Mouse (Mus musculus): Measurements from ENCODE around the gene Nbas.

Nbas gene

GRCm38 (mm10) chr12:13268826-13269449 is at the start of gene Nbas:
TSS of gene Nbas (plus strand) at chr12:13269133.
- ATAC-seq (ENCODE audit: low TSS enrichment), result peak; percentile 94

GRCm38 (mm10) chr12:13242453-13242852 is 26.5 kb upstream of the Nbas start:
- ATAC-seq (ENCODE audit: low TSS enrichment), result no peak

DNA sequence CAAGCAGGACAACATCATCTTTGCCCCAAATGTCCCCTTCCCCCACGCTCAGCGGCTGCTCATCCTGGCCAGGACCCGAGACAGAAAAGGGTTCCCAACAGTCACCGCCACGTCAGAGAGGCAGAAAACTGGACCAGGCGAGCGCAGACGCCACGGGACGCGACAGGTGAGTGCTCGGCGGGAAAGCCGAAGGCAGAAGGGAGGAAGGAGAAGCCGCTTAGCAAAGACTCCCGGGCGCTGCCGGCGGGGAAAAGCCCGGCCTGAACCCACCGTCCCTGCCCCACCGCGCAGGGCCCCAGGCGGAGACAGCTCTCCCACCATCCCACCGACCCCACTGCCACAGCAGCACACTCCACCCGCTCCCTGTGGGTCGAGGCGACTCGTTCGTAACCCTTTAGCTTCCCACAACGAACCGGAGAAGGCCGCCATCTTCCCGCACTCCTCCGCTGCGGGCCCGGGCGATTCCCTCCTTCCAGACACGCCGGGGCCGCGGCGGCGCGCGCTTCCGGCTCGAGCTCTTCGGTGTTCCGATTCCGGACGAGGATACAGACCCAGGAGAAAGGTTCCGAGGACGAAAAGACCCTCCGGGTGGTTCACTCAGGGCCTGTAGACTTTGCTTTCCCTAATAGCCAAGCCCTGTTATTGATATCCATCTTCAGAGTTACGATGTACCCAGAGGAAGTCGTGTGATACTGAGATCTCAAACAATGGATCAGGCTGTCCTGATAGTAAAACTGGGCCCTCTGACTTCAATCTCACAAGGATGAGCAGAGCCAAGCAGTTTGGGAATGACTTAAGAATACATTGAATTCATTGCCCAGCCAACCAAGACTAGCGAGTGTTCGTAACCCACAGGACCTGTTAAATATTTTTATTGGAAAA is 20.0 kb upstream of the Nbas start, which contains the start of gene Ddx1:
Ddx1 (minus strand) TSS at position 523 of the 882 bp plus-strand sequence.
- peak; percentile 96 for ATAC-seq (ENCODE audit: low TSS enrichment)

GRCm38 (mm10) chr12:13249573-13249919 is 19.4 kb upstream of the Nbas start:
- ATAC-seq (ENCODE audit: low TSS enrichment), result no peak

- no peak for ATAC-seq (ENCODE audit: low TSS enrichment)
Measured at GRCm38 (mm10) chr12:13255068-13255467, 13.9 kb upstream of the Nbas start.

DNA sequence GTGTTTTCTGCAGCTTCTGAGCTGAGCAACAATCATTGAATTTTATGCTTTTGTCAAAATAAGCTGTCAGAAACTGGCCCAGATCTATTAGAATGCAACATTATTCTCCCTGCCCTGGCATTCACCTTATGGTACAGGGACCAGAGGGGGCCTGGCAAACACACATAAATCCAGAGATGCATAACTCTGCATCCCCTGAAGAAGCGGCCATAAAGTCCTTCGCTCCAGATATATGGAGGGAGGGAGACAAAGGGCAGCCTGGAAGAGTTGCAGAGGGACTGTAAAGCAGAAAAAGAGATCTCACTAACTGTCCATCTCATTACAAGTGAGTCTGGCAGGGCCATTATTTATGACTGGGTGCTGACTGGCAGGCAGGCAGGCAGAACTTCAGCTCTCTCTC is 13.2 kb upstream of the Nbas start:
- no peak for ATAC-seq (ENCODE audit: low TSS enrichment)

DNA sequence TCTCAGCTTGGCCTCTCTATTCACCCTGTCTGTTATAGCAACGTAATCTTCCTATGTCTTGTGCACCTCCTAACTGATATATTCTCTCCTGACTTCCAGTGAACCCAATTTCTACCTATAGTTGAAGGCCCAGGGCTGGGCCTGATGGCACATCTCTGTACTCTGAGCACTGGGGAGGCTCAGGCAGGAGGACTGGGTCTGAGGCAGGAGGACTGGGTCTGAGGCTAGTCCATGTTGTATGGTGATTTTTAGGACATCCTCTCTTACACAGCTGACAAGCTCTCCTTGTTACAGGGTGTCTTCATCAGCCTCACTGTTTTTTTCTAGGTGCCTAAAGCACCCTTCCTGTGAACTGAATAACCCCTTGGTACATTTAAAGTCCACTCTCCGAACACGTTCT is 521 bp upstream of the Nbas start:
- 0 out of 2 replicates have a peak, but pooled peaks have one; percentile 31 for ATAC-seq (ENCODE audit: low TSS enrichment)

GRCm38 (mm10) chr12:13269570-13270390 is 847 bp downstream of the Nbas start:
- ATAC-seq (ENCODE audit: low TSS enrichment), result peak; percentile 43; the same call in 1 of the 2 replicates

DNA sequence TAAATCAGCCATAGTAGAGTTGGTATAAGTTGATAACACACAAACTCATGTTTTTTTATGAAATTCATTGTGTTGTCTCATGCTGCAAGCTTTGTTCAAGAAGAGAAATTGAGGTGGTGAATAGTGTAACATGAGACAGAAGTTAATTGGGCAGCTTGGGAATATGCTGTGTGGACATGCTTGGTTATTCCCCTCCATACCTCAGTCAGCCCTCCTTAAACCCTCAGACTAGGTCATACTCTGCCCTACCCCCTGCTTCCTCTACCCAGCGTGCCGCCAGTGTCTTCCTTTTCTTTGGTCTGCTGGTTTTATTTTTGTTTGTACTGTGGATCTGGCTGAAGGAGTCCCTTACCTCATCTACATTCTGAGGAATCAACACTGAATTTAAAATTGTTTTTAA is 22.5 kb downstream of the Nbas start:
- no peak for ATAC-seq (ENCODE audit: low TSS enrichment)

GRCm38 (mm10) chr12:13293421-13293881 is 24.5 kb downstream of the Nbas start:
- peak; percentile 55; the same call in 1 of the 2 replicates for ATAC-seq (ENCODE audit: low TSS enrichment)

DNA sequence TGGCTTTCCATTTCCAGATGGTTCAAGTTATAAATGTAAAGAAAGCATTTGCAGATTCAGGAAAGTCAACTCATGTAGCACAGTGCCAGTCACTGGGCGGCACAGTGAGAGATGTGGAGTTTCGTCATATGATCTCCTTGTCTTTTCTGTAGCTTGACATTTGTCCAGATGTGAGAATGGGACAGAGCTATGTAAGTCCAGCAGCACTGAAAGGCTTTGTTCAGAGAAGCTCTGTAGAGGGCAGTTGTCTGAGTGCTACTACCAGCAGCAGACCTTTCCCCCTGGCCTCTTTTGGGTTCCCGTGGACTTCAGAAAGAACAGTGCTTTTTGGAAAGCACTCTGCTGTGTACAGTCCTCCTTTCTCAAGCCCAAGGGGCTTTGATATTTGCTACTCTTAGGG is 34.1 kb downstream of the Nbas start:
- ATAC-seq (ENCODE audit: low TSS enrichment), result peak; percentile 57; the same call in 1 of the 2 replicates

DNA sequence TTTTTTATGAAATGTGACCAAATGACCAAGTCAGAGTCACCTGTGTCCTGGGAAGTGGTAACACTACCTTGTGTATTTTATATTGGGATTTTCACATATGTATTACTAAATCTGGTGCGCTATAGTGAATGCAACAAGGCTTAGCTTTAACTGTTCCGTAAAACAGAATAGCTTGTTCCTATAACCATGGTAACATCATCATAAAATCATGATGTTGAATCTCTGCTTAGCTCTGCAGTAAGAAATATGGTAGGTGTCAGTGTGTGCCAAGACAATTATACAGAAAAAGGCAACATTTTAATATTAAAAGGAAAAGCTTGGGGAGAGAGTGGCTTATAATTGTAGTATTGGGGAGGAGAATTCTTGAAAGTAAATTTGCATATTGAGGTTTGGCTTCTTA is 45.0 kb downstream of the Nbas start:
- peak; percentile 64; the same call in 1 of the 2 replicates for ATAC-seq (ENCODE audit: low TSS enrichment)

- no peak for ATAC-seq (ENCODE audit: low TSS enrichment)
Measured at GRCm38 (mm10) chr12:13314384-13314783, 45.5 kb downstream of the Nbas start.

- no peak for ATAC-seq (ENCODE audit: low TSS enrichment)
Measured at GRCm38 (mm10) chr12:13315081-13315480, 46.1 kb downstream of the Nbas start.

DNA sequence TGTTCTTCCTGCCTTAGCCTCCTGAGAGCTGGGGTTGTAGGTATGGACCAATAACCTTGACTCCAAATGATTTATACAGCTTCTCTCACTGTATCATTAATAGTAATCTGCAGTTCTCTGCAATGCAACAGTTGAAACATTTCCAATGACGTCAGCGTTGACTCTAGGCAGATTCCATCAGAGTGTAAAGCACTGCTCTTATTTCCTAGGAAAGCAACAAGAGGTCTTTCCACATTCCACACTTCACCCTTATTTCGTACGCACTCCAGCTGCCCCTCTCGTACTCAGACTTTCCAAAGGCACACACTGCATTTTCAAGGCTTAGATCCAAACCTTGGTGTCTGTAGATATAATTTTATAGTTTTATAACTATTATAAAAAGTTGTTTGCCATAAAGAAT is 73.6 kb downstream of the Nbas start:
- ATAC-seq (ENCODE audit: low TSS enrichment), result no peak

DNA sequence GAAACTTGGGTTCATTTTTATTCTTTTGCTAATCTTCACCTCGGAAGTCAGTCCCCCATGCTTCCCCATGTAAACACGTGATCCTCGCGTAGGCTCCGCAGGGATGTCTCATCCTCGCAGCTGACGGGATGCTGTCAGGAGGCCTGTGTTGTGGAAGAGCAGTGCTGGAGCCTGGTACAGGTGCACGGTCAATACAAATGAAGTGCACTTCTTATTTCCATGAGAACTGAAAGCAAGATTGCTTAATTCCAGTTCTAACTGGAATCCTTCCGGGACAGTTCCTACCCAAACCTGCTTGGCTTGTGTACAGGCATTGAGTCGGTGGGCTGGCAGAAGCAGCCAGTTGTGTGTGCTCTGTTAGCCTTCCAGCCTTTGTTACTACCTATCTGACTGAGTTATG is 87.3 kb downstream of the Nbas start:
- ATAC-seq (ENCODE audit: low TSS enrichment), result no peak

DNA sequence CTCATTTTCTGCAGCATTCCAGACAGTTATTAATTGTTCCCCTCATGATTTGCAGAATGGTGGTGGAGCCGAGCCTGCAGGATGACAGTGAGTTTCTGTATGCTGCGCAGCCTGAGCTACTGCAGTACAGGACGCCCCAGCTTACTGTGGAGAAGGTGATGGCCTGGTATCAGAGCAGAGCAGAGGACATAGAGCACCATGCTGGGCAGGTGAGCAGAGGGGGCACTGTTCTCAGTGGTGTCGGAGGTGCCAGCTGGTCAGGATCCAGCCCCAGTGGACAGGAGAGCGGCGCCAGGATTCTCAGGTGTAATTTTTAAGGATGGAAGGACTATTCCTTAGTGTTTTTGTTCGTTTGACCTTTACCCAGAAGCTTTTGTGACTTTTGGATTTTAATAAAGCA is 87.8 kb downstream of the Nbas start:
- no peak for ATAC-seq (ENCODE audit: low TSS enrichment)

- no peak for ATAC-seq (ENCODE audit: low TSS enrichment)
Measured at GRCm38 (mm10) chr12:13357229-13357628, 88.3 kb downstream of the Nbas start.

DNA sequence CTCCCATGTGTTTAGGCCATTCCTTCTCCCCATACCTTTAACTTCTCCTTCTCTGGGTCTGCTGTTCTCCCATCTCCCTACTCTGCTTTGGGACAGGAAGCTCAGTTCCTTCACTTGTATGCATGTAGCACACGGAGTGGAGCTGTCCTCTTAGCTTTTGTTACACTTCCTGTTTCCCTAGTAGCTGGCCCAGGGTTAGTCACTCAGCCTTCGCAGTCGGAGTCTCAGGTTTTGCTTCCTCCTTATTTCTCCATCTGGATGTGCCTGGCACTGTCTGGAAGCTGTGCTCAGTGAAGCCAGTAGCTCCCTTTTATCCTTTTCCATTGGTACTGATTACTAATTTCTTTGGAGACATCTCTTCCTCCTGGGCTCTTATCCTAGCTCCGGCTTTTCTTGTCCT is 89.9 kb downstream of the Nbas start:
- ATAC-seq (ENCODE audit: low TSS enrichment), result peak; percentile 73

GRCm38 (mm10) chr12:13360183-13360811 is 91.4 kb downstream of the Nbas start:
- no peak for ATAC-seq (ENCODE audit: low TSS enrichment)

DNA sequence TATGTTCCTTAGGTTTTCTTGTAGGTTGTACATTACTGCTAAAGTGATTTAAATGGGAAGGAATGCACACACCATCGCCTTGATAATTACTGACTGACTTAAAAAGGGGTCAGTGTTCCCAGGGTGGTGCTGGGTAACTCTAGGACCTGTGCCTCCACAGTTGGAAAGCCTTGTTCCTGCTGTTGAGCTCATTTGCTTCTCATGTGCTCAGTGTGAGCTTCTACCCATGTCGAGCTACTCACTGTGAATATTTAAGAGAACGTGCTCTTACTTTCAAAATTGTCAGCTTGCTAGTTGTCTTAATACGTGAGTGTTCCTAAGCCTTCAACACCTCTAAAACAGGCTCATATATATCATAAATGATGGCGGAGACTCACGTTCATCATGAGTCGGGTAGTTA is 112.6 kb downstream of the Nbas start:
- ATAC-seq (ENCODE audit: low TSS enrichment), result no peak

DNA sequence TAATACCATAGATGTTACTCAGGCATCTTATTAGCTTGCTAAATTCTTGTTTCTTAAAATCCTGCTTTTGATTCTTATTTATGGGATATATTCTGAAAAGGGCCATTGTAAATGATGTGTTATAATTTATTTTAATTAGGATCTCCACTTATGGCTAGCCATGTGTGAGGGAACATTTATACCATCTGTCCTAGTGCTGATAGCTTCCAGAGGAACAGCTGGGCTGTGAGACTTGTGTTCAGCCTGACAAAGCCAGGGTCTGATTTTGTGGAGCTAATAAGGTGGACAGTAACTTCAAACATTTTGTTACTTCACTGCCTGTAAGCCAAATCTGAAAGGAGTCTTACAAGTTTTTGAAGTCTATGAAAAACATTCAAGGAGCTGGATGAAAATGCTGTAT is 113.1 kb downstream of the Nbas start:
- ATAC-seq (ENCODE audit: low TSS enrichment), result no peak

Data from frontal cortex, adult (tissue).